Mouse (Mus musculus) brown adipose tissue, adult 24 weeks (tissue): ENCODE results near the gene Tnik. TPM values are rescaled to one million over a fixed set of nuclear protein-coding genes. Genes with fewer than 3 reads are reported as not detected.

ENCODE experiments used
- H3K27ac ChIP-seq: fragments of 200-500 bp; replicated peaks from 2 replicates; pipeline ENCODE4 v1.5.1; 2012; ENCODE audit warnings: low read depth, mild to moderate bottlenecking, low read length
- H3K4me1 ChIP-seq: fragments of 200-500 bp; 2 replicates; pipeline ENCODE4 v1.6.1; 2012; ENCODE audit warnings: low read length, mixed read lengths; ENCODE audit not compliant: control insufficient read depth, insufficient read depth, insufficient read length
- H3K4me3 ChIP-seq: fragments of 200-500 bp; 2 replicates; pipeline ENCODE4 v1.5.1; 2012; ENCODE audit warnings: low read depth, mild to moderate bottlenecking, low read length, moderate library complexity; ENCODE audit not compliant: insufficient read depth
- polyA plus RNA-seq: library from polyadenylated mRNA; stranded (reverse); fragments of >200 nt; gene quantifications from 2 replicates; pipeline ENCODE4 v1.2.4, GENCODE M21; 2012; ENCODE audit not compliant: missing spikeins, insufficient read depth, insufficient read length

The Tnik gene
- polyA plus RNA-seq, 1 experiment, result 1.4 TPM

GRCm38 (mm10) chr3:28643252-28643947 lies 380.4 kb downstream of the Tnik start:
- Histone ChIP-seq H3K27ac (no peak overlapping the region), H3K4me3 (no peak overlapping the region)

GRCm38 (mm10) chr3:28652574-28652973 lies 389.6 kb downstream of the Tnik start:
- no peaks in the 10 kb centered on the region for H3K4me1 ChIP-seq
- H3K27ac ChIP-seq, result no peak overlapping the region
- no peak overlapping the region for H3K4me3 ChIP-seq

More at GRCm38 (mm10) chr3:28643252-28643947, 380.4 kb downstream of the Tnik start:
- H3K4me1 ChIP-seq, result no peaks in the 10 kb centered on the region

- Histone ChIP-seq H3K27ac (no peak overlapping the region), H3K4me1 (no peaks in the 10 kb centered on the region), H3K4me3 (no peak overlapping the region)
Observed at GRCm38 (mm10) chr3:28653043-28653442, 390.0 kb downstream of the Tnik start.

GRCm38 (mm10) chr3:28654740-28655139 lies 391.7 kb downstream of the Tnik start:
- Histone ChIP-seq H3K4me3 (no peak overlapping the region), H3K4me1 (no peaks in the 10 kb centered on the region), H3K27ac (no peak overlapping the region)

GRCm38 (mm10) chr3:28658349-28658748 lies 395.3 kb downstream of the Tnik start:
- no peak overlapping the region for H3K4me3 ChIP-seq
- H3K27ac ChIP-seq, result no peak overlapping the region
- H3K4me1 ChIP-seq, result no peaks in the 10 kb centered on the region

GRCm38 (mm10) chr3:28680851-28681250 lies 417.8 kb downstream of the Tnik start:
- Histone ChIP-seq H3K4me3 (no peak overlapping the region), H3K27ac (no peak overlapping the region), H3K4me1 (no peaks in the 10 kb centered on the region)

GRCm38 (mm10) chr3:28681866-28682265 lies 418.9 kb downstream of the Tnik start:
- Histone ChIP-seq H3K4me3 (no peak overlapping the region), H3K4me1 (no peaks in the 10 kb centered on the region), H3K27ac (no peak overlapping the region)

- no peak overlapping the region for H3K4me3 ChIP-seq
- no peak overlapping the region for H3K27ac ChIP-seq
- no peaks in the 10 kb centered on the region for H3K4me1 ChIP-seq
Observed at GRCm38 (mm10) chr3:28682411-28682810, 419.4 kb downstream of the Tnik start.

GRCm38 (mm10) chr3:28685510-28685909 lies 422.5 kb downstream of the Tnik start:
- Histone ChIP-seq H3K4me1 (no peaks in the 10 kb centered on the region), H3K4me3 (no peak overlapping the region), H3K27ac (no peak overlapping the region)

GRCm38 (mm10) chr3:28694811-28695210 lies 431.8 kb downstream of the Tnik start:
- no peak overlapping the region for H3K4me3 ChIP-seq
- no peak overlapping the region for H3K27ac ChIP-seq
- H3K4me1 ChIP-seq, result no peaks in the 10 kb centered on the region

- H3K4me1 ChIP-seq, result no peaks in the 10 kb centered on the region
- no peak overlapping the region for H3K4me3 ChIP-seq
- no peak overlapping the region for H3K27ac ChIP-seq
Observed at GRCm38 (mm10) chr3:28695608-28696007, 432.6 kb downstream of the Tnik start.

- Histone ChIP-seq H3K27ac (no peak overlapping the region), H3K4me3 (no peak overlapping the region), H3K4me1 (no peaks in the 10 kb centered on the region)
Observed at GRCm38 (mm10) chr3:28696162-28696561, 433.1 kb downstream of the Tnik start.

GRCm38 (mm10) chr3:28697797-28698196 lies 434.8 kb downstream of the Tnik start, which contains the start of gene Slc2a2:
Slc2a2 (plus strand) TSS chr3:28697903.
- H3K27ac ChIP-seq, result no peak within 1 kb of the TSS
- H3K4me3 ChIP-seq, result no peak within 1 kb of the TSS
- no peaks in the 10 kb centered on the region for H3K4me1 ChIP-seq

- H3K4me3 ChIP-seq, result no peak overlapping the region
- H3K4me1 ChIP-seq, result no peaks in the 10 kb centered on the region
- H3K27ac ChIP-seq, result no peak overlapping the region
Observed at GRCm38 (mm10) chr3:28699601-28700000, 436.6 kb downstream of the Tnik start.

- no peak overlapping the region for H3K27ac ChIP-seq
- H3K4me1 ChIP-seq, result no peaks in the 10 kb centered on the region
- H3K4me3 ChIP-seq, result peak overlapping the region; percentile 6
Observed at GRCm38 (mm10) chr3:28705522-28706137, 442.6 kb downstream of the Tnik start.

- no peaks in the 10 kb centered on the region for H3K4me1 ChIP-seq
- H3K27ac ChIP-seq, result no peak overlapping the region
- H3K4me3 ChIP-seq, result no peak overlapping the region
Observed at GRCm38 (mm10) chr3:28706736-28707135, 443.7 kb downstream of the Tnik start.
